Comparison of ENCODE assay signal across 8 mouse cellular contexts in genomic region chr11:70645461-70646258, GRCm38 (mm10). TPM values are rescaled to one million over a fixed set of nuclear protein-coding genes. Genes with fewer than 3 reads are reported as not detected.
DNase-seq lines count a peak whose midpoint lies in the region; ATAC-seq and TF ChIP-seq lines count a peak whose summit lies in the region.

No protein-coding gene starts in this region.

- 0 out of 2 replicates have a peak overlapping the region, but pooled peaks have one; percentile 88 for H3K27ac ChIP-seq in cerebellum, adult 2 months (ENCODE audit: insufficient read depth, low read length)
- H3K27ac ChIP-seq in heart, embryonic 12.5 days (ENCODE audit: poor library complexity, severe bottlenecking) = peak overlapping the region; percentile 99
- H3K27ac ChIP-seq in liver, embryonic 12.5 days = peak overlapping the region; percentile 99

- H3K4me3 ChIP-seq in cerebellum, adult 2 months (replicated peaks; ENCODE audit: insufficient read depth, low read depth, low read length) = peak overlapping the region; percentile 68
- H3K4me3 ChIP-seq in heart, embryonic 12.5 days = peak overlapping the region; percentile 80
- peak overlapping the region; percentile 74 for H3K4me3 ChIP-seq in liver, embryonic 12.5 days

- no peak for ATAC-seq in heart, embryonic 12.5 days (ENCODE audit: insufficient number of reproducible peaks, low FRiP score)
- ATAC-seq in liver, embryonic 12.5 days = no peak
- ATAC-seq in CD4-positive, CD25-positive, alpha-beta regulatory T cell, adult 4 months = no peak

- peak overlapping the region; percentile 97 for H3K9ac ChIP-seq in heart, embryonic 12.5 days
- H3K9ac ChIP-seq in liver, embryonic 12.5 days = peak overlapping the region; percentile 87

- H3K27me3 ChIP-seq in cerebellum, adult 2 months (ENCODE audit: control insufficient read depth, insufficient read depth, low read length) = no peaks in the 10 kb centered on the region
- H3K27me3 ChIP-seq in heart, embryonic 12.5 days (replicated peaks) = no peaks in the 10 kb centered on the region
- no peaks in the 10 kb centered on the region for H3K27me3 ChIP-seq in liver, embryonic 12.5 days (replicated peaks)

- TF ChIP-seq CTCF in cerebellum, adult 2 months (IDR thresholded peaks at IDR 0.05; ENCODE audit: borderline replicate concordance, insufficient read depth, low read depth, low read length) = no peak

- DNase-seq in cerebellum, adult 2 months = peak in 1 of 2 experiments; percentile 43
- DNase-seq in cerebellum, adult 8-10 months = no peak
- peak; percentile 20 for DNase-seq in CD4-positive helper T cell, adult 2 months (ENCODE audit: low read depth, low spot score)
- DNase-seq in ovary, postnatal 36 days (ENCODE audit: low spot score) = no peak
- no peak for DNase-seq in layer of hippocampus, postnatal 25 days (ENCODE audit: extremely low spot score in 1 of 2, low spot score in 1 of 2)

- H3K36me3 ChIP-seq in heart, embryonic 12.5 days = peaks cover 56% of the 10 kb centered on the region
- peaks cover 51% of the 10 kb centered on the region for H3K36me3 ChIP-seq in liver, embryonic 12.5 days

- TF ChIP-seq POLR2A in cerebellum, adult 2 months (IDR thresholded peaks at IDR 0.05; ENCODE audit: borderline replicate concordance, insufficient read depth, low read length) = no peak

- H3K9me3 ChIP-seq in heart, embryonic 12.5 days (replicated peaks) = no peaks in the 10 kb centered on the region
- H3K9me3 ChIP-seq in liver, embryonic 12.5 days (replicated peaks) = no peaks in the 10 kb centered on the region

- peaks cover 15% of the 10 kb centered on the region for H3K4me1 ChIP-seq in cerebellum, adult 2 months (ENCODE audit: control insufficient read depth, insufficient read depth, low read length)
- H3K4me1 ChIP-seq in heart, embryonic 12.5 days (replicated peaks) = peaks cover 39% of the 10 kb centered on the region
- H3K4me1 ChIP-seq in liver, embryonic 12.5 days = peaks cover 64% of the 10 kb centered on the region

- 75% methylated on average over 12 of the region's 12 CpGs for WGBS in cerebellum, adult 2 months
- WGBS in heart, embryonic 12.5 days = 79% methylated on average over 12 of the region's 12 CpGs
- 78% methylated on average over 12 of the region's 12 CpGs for WGBS in liver, embryonic 12.5 days (ENCODE audit: insufficient replicate concordance)

- peak overlapping the region; percentile 93 for H3K4me2 ChIP-seq in heart, embryonic 12.5 days
- peak overlapping the region; percentile 96 for H3K4me2 ChIP-seq in liver, embryonic 12.5 days

RNA-seq across cellular contexts. Expression of gene Rnf167, which starts 1.4 kb away (rescaled TPM):
- 143 and 152 TPM in 2 replicates for polyA plus RNA-seq in cerebellum, adult 2 months (2012; rRNA removed)
- polyA plus RNA-seq in heart, embryonic 12.5 days (2016; fragmentation: Nextera tagmentation; extraction: Ambion mirVana) = 67.4 and 70.1 TPM in 2 replicates
- polyA plus RNA-seq in liver, embryonic 12.5 days (2016; fragmentation: Nextera tagmentation; extraction: Ambion mirVana) = 73.6 and 86.1 TPM in 2 replicates
- polyA plus RNA-seq in CD4-positive, CD25-positive, alpha-beta regulatory T cell, adult 4 months (2017; shearing (Covaris generic)) = 100 to 1,000 TPM; 389 to 496 TPM
- total RNA-seq in layer of hippocampus, postnatal 25 days (2021) = 10 to 100 TPM; 86.9 to 87.6 TPM

RNA-seq across cellular contexts. Expression of gene Slc25a11, which starts 1.6 kb away (rescaled TPM):
- 184 and 191 TPM in 2 replicates for polyA plus RNA-seq in cerebellum, adult 2 months (2012; rRNA removed)
- polyA plus RNA-seq in heart, embryonic 12.5 days (2016; fragmentation: Nextera tagmentation; extraction: Ambion mirVana) = 227 and 229 TPM in 2 replicates
- 77.3 and 83.3 TPM in 2 replicates for polyA plus RNA-seq in liver, embryonic 12.5 days (2016; fragmentation: Nextera tagmentation; extraction: Ambion mirVana)
- 100 to 1,000 TPM in 1 of 2 experiments, 10 to 100 TPM in 1; 84.0 to 102 TPM for polyA plus RNA-seq in CD4-positive, CD25-positive, alpha-beta regulatory T cell, adult 4 months (2017; shearing (Covaris generic))
- 100 to 1,000 TPM; 127 to 129 TPM for total RNA-seq in layer of hippocampus, postnatal 25 days (2021)

RNA-seq across cellular contexts. Expression of gene Gp1ba, which starts 6.7 kb away (rescaled TPM):
- polyA plus RNA-seq in cerebellum, adult 2 months (2012; rRNA removed) = not detected in 2 replicates
- 1.4 and 2.2 TPM in 2 replicates for polyA plus RNA-seq in heart, embryonic 12.5 days (2016; fragmentation: Nextera tagmentation; extraction: Ambion mirVana)
- 5.5 and 5.6 TPM in 2 replicates for polyA plus RNA-seq in liver, embryonic 12.5 days (2016; fragmentation: Nextera tagmentation; extraction: Ambion mirVana)
- polyA plus RNA-seq in CD4-positive, CD25-positive, alpha-beta regulatory T cell, adult 4 months (2017; shearing (Covaris generic)) = under 1 TPM; 0.39 to 0.43 TPM
- total RNA-seq in layer of hippocampus, postnatal 25 days (2021) = not detected

RNA-seq across cellular contexts. Expression of gene Pfn1, which starts 8.8 kb away (rescaled TPM):
- 289 and 305 TPM in 2 replicates for polyA plus RNA-seq in cerebellum, adult 2 months (2012; rRNA removed)
- polyA plus RNA-seq in heart, embryonic 12.5 days (2016; fragmentation: Nextera tagmentation; extraction: Ambion mirVana) = 1,661 and 1,678 TPM in 2 replicates
- polyA plus RNA-seq in liver, embryonic 12.5 days (2016; fragmentation: Nextera tagmentation; extraction: Ambion mirVana) = 1,519 and 1,532 TPM in 2 replicates
- 1,000 to 10,000 TPM; 2,750 to 3,189 TPM for polyA plus RNA-seq in CD4-positive, CD25-positive, alpha-beta regulatory T cell, adult 4 months (2017; shearing (Covaris generic))
- 100 to 1,000 TPM; 376 to 385 TPM for total RNA-seq in layer of hippocampus, postnatal 25 days (2021)

RNA-seq across cellular contexts. Expression of gene Eno3, which starts 11.3 kb away (rescaled TPM):
- 35.0 and 35.9 TPM in 2 replicates for polyA plus RNA-seq in cerebellum, adult 2 months (2012; rRNA removed)
- polyA plus RNA-seq in heart, embryonic 12.5 days (2016; fragmentation: Nextera tagmentation; extraction: Ambion mirVana) = 238 and 239 TPM in 2 replicates
- polyA plus RNA-seq in liver, embryonic 12.5 days (2016; fragmentation: Nextera tagmentation; extraction: Ambion mirVana) = 6.7 and 7.6 TPM in 2 replicates
- 10 to 100 TPM; 32.6 to 32.7 TPM for polyA plus RNA-seq in CD4-positive, CD25-positive, alpha-beta regulatory T cell, adult 4 months (2017; shearing (Covaris generic))
- total RNA-seq in layer of hippocampus, postnatal 25 days (2021) = 1 to 10 TPM; 7.2 to 8.2 TPM
